Mouse (Mus musculus): ENCODE data around the gene Unc5cl.
A peak's percentile ranks its signal among the peaks of the same experiment; 100 is the strongest.
"Not testable (repeated sequence)": the region's sequence is repeated elsewhere in the genome, so short reads cannot be mapped to it uniquely, and the experiment has no call there.

Gene Unc5cl

DNA sequence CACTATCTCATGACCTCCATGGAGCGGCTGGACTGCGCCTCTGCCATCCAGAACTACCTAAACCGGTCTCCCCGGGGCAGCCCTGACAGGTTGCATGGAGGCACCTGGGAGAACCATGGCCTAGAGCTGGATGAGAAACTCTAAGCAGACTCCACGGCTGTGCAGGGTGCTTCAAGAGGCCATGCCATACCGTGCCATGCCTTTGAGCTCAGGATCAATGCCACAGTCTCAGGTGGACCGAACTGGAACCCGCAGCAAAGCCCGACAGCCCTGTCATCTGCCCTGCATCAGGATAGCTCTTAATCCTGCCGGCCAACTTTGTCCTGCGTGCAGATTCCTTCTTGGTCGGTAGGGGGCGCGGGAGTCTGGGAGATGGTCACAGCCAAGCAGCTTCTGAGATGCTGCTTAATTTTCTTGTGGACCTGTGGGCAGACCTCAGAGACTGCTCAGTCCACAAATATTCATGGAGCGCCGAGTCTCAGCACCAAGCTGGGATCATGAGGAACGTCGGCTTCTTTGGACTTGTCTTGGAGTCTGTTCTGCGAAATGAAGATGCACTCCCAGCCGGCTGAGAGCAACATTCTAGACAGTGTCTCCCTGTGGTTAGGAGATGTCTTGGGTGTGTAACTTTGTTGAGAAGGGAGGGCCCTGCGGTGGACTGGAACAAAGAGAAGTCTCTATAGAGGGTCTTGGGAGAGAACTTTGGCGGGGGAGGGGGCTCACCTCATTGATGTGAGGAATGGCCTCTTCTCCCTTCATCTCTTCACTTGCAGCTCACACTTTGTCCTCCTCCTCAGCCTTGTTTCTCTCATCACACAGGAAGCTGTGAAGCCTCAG is 12.9 kb downstream of the Unc5cl start:
- DNase-seq (ENCODE audit: low read depth), result peak; percentile 81

GRCm38 (mm10) chr17:48474282-48474681 is 19.6 kb downstream of the Unc5cl start:
- DNase-seq (ENCODE audit: low read depth), result not testable (repeated sequence)

DNA sequence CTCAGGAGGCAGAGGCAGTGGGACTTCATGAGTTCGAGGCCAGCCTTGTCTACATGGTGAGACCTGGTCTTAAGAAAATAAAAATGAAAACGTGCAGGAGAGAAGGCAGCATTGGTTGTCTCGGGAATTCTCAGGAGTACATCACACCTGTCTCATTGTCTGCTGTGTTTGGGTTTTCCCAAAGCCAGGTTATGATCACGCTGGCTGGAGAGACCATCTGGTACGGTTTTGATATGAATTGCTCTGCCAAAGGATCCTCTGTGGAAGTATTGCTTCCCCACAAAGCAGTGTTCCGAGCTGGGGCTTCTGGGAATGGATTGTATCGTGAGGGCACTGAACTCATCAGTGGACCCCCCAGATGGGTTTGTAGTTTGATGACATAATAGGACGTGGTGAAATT is 20.7 kb downstream of the Unc5cl start:
- DNase-seq (ENCODE audit: low read depth), result no peak

DNA sequence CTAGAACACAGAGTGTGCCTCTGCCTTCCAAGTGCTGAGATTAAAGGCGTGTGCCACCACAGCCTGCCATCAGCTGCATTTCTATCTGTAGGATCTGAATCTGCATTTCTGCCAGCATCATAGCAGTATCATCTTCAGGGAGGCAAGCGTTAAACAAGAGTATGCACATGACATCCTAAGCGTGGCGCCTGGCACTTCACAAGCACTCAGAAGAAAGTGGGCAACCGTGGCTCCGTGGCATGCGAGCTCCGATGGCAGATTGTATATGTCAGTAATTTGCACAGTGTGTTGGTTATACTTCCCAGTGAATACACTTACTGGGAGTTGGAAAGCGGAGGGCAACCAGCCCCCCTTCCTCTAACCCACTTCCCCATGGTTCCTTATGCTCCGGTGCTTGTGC is 25.3 kb downstream of the Unc5cl start:
- DNase-seq (ENCODE audit: low read depth), result no peak

DNA sequence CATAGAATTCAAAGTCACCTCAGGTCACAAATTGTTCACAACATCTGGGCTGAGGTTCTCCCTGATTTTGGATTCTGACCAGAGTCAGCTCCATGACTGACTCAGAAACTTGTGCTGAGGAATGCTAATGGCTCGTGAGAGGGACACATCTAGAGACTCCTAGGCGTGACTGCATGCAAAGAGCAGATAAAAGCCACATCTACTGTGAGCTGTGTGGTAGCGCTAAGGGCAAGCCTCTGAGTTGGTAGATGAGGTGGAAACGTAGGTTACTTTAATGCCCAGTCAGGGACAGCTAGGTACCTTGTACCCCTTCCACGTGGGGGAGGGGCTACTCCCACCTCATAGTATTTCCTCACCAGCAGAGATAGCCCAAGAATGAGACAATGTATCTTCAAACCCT is 29.1 kb downstream of the Unc5cl start:
- no peak for DNase-seq (ENCODE audit: low read depth)

- DNase-seq (ENCODE audit: low read depth), result no peak
Measured at GRCm38 (mm10) chr17:48484191-48484590, 29.5 kb downstream of the Unc5cl start.

- no peak for DNase-seq (ENCODE audit: low read depth)
Measured at GRCm38 (mm10) chr17:48489466-48489865, 34.8 kb downstream of the Unc5cl start.

DNA sequence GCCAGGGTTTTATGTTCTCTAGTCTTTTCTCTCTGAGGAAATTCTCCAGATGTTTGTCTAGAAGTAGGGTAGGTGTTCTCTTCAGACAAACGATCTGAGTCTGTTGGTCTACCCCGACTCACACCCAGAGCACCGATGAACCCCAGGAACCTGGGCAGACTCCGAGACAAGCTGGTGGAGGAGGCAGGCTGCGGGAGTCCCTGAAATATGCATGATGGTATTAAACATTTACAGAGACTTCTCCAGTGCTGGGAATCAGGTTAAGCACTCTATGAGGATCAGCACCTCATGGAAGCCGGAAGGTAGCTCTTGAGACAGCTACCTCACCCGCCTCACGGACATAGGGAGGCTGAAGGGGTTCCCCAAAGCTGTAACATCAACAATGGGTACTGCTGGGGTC is 37.9 kb downstream of the Unc5cl start:
- DNase-seq (ENCODE audit: low read depth), result no peak

- no peak for DNase-seq (ENCODE audit: low read depth)
Measured at GRCm38 (mm10) chr17:48493582-48493981, 38.9 kb downstream of the Unc5cl start.

DNA sequence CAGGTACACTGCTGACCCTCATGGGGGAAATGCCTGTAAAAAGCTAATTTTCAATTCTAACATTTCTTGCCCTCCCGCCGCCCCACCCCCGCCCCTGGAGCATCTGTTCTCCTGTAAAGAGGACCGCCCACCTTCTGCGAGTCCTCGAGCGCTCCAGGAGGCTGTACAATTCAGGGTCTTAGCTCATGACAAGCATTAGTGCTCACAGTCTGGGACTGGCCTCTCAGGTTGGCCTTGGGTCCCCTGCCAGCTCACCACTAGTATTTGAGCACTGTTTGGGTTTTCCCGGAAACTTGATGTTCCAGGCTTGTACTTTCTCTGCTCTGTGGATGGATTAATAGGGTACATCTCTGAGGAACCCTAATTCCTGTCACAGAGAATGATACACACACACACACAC is 39.3 kb downstream of the Unc5cl start:
- DNase-seq (ENCODE audit: low read depth), result no peak

GRCm38 (mm10) chr17:48497986-48498385 is 43.3 kb downstream of the Unc5cl start:
- DNase-seq (ENCODE audit: low read depth), result no peak

- no peak for DNase-seq (ENCODE audit: low read depth)
Measured at GRCm38 (mm10) chr17:48500846-48501445, 46.2 kb downstream of the Unc5cl start.

DNA sequence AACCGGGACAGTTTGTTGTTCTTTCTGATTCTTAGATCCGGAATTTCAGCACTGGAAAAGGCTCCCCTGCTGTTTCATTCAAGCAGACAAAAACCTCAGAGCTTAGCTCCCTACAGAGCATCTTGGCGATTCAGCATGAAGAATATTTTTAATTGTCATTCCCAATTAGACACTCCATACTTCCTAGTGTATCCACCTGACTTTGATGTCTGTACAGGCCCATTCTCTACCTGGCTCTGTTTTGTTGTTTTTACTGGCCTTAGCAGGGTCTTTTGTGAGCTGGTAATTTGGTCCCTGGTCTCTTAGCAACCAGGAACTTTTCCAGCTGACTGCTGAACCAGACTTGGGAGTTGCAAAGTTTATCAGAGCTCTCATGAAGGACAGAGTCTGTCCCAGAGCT is 50.3 kb downstream of the Unc5cl start:
- DNase-seq (ENCODE audit: low read depth), result no peak

- DNase-seq (ENCODE audit: low read depth), result no peak
Measured at GRCm38 (mm10) chr17:48506986-48507385, 52.3 kb downstream of the Unc5cl start.

DNA sequence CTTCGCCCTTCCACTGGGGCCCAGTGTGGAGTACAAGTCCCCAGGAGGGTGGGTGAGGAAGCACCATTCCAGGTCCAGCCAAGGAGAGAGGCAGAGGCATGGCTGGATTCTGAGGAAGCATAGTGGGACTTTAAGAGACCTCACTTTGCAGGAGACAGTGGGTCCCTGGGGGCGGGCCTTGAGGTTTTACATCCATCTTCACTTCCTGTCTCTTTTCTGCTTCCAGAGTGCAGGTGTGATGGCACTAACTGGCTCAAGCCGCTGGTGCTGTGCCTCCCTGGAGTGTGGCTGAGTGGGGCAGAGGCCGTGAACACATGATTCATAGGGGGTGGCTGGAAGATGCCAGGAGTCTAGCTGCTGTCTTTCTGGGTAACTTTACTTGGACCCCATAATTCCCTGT is 54.9 kb downstream of the Unc5cl start:
- no peak for DNase-seq (ENCODE audit: low read depth)

DNA sequence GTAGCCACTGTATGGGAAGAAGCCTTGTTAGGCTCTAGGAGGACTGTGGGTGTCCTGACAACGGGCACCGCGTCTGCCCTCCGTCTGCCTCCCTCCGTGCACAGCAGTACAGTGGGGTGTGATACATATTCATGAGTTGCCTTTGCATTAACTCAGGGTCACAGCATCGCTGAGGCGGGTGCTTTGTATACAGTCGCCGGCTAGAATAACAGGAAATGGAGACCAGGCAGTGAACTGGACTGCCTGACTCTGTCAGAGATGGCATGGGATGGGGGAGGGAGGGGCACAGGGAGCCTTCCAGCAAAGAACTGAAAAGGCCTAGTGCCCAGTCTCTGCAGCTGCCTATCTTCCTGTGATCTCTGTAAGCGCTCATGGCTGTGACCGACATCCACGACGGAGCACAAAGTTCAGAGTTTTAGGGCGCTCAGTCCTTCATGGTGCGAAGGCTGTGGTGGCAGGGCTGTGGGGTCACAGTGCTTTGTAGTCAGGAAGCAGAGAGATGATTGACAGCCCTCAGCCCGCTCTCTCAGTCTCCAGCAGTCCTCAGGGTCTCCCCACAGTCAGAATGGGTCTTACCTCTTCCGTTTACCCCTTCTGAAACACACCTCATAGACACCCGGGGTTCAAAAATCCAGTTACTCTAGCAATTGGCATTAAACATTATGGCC is 58.0 kb downstream of the Unc5cl start:
- no peak for DNase-seq (ENCODE audit: low read depth)

- DNase-seq (ENCODE audit: low read depth), result no peak
Measured at GRCm38 (mm10) chr17:48514613-48515012, 59.9 kb downstream of the Unc5cl start.

GRCm38 (mm10) chr17:48519046-48519445 is 64.3 kb downstream of the Unc5cl start:
- no peak for DNase-seq (ENCODE audit: low read depth)

GRCm38 (mm10) chr17:48520352-48520751 is 65.7 kb downstream of the Unc5cl start:
- no peak for DNase-seq (ENCODE audit: low read depth)

GRCm38 (mm10) chr17:48523056-48523455 is 68.4 kb downstream of the Unc5cl start:
- no peak for DNase-seq (ENCODE audit: low read depth)

DNA sequence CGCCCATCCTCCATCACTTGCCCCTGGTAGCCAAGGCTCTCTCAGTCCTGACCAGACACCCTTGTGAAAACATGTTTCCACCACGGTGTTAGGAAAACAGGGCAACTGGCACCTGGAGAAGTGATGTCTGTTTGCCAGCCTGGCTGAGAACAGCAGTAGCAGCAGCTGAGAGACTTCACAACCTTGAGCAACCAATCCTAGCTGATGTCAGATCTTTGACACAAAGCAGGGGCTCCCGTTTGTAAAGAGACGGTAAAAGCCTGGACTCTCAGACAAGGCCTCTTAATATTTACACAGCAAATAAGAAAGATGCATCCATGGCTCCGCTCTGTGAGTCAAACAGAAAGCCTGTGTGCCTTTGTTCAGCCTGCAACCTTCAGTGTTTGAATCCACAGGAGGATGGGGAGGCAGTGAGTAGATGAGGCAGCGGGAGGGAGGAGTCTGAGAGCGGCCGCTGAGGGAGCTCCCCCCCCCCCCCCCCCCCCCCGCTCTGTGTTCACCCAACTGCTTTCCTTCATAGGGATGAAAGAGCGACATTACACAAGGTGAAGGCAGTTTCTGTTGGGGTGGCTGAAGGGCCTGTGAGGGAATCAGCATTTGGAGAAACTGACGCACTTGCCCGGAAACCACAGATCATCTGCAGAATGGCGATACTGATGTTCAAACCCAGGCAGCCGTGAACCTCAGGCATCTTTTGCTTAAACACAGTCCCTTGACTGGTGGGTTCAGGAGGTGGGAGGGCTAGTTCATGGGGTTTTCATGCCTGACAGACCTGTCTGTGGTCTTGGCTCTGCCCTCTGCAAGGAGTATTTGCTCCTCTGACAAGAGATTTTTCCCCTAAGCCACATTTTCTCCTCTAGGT is 79.4 kb downstream of the Unc5cl start:
- no peak for DNase-seq (ENCODE audit: low read depth)

GRCm38 (mm10) chr17:48538328-48538727 is 83.6 kb downstream of the Unc5cl start:
- peak; percentile 59 for DNase-seq (ENCODE audit: low read depth)

Data from induced T-regulatory cell, adult 2 months (primary cell).